ENCODE assay signal across 27 mouse cellular contexts in genomic region chr13:103472216-103472615, GRCm38 (mm10).
A peak's percentile ranks its signal among the peaks of the same experiment; 100 is the strongest.
DNase-seq lines count a peak whose midpoint lies in the region; ATAC-seq and TF ChIP-seq lines count a peak whose summit lies in the region.
"Had no signal": no experiment of that assay in that cellular context is flagged by ENCODE, and none has a peak within 500 bp of the region (broad histone marks: within the 10 kb centered on the region; RNA-seq: fewer than 3 reads in every experiment).

No protein-coding gene starts in this region.

- H3K27ac ChIP-seq in CH12.LX (ENCODE audit: insufficient read depth, low read depth), result no peak overlapping the region
- no peak overlapping the region for H3K27ac ChIP-seq in hindbrain, postnatal 0 days
- H3K27ac ChIP-seq: embryonic facial prominence, embryonic 10.5 days; embryonic facial prominence, embryonic 13.5 days; forebrain, embryonic 12.5 days; forebrain, embryonic 15.5 days; heart, adult 2 months; heart, embryonic 10.5 days; heart, embryonic 13.5 days; hindbrain, embryonic 12.5 days; hindbrain, embryonic 15.5 days; intestine, embryonic 15.5 days had no signal

- H3K27me3 ChIP-seq in CH12.LX (replicated peaks), result no peaks in the 10 kb centered on the region
- no peaks in the 10 kb centered on the region for H3K27me3 ChIP-seq in hindbrain, postnatal 0 days (ENCODE audit: insufficient read depth, low read length)
- H3K27me3 ChIP-seq: embryonic facial prominence, embryonic 13.5 days; forebrain, embryonic 12.5 days; forebrain, embryonic 15.5 days; heart, embryonic 13.5 days; hindbrain, embryonic 12.5 days; hindbrain, embryonic 15.5 days; intestine, embryonic 15.5 days had no signal

- TF ChIP-seq RAD21 in CH12.LX (IDR thresholded peaks at IDR 0.05; ENCODE audit: low read depth, low read length), result no peak

- no peak for TF ChIP-seq EP300 in CH12.LX (IDR thresholded peaks at IDR 0.05; ENCODE audit: low read length)

- 67% methylated on average over 6 of the region's 6 CpGs for WGBS in hindbrain, postnatal 0 days

- no peaks in the 10 kb centered on the region for H3K36me3 ChIP-seq in CH12.LX (replicated peaks in 1 of 2; ENCODE audit: control insufficient read depth in 1 of 2, insufficient read depth in 1 of 2, low read length in 1 of 2)
- H3K36me3 ChIP-seq in hindbrain, postnatal 0 days (ENCODE audit: insufficient read depth, low read length), result no peaks in the 10 kb centered on the region
- H3K36me3 ChIP-seq: embryonic facial prominence, embryonic 10.5 days; embryonic facial prominence, embryonic 13.5 days; forebrain, embryonic 12.5 days; forebrain, embryonic 15.5 days; heart, embryonic 10.5 days; heart, embryonic 13.5 days; hindbrain, embryonic 12.5 days; hindbrain, embryonic 15.5 days; intestine, embryonic 15.5 days had no signal

- no peak overlapping the region for H3K4me2 ChIP-seq in CH12.LX (ENCODE audit: insufficient read depth, low read depth, poor library complexity, severe bottlenecking)
- no peak overlapping the region for H3K4me2 ChIP-seq in hindbrain, postnatal 0 days (ENCODE audit: low read depth, low read length)
- H3K4me2 ChIP-seq: embryonic facial prominence, embryonic 13.5 days; forebrain, embryonic 12.5 days; forebrain, embryonic 15.5 days; heart, embryonic 13.5 days; hindbrain, embryonic 12.5 days; hindbrain, embryonic 15.5 days; intestine, embryonic 15.5 days had no signal

- TF ChIP-seq CTCF in CH12.LX (conservative IDR thresholded peaks at IDR 0.05 in 1 of 2, IDR thresholded peaks at IDR 0.05 in 1 of 2; ENCODE audit: low read depth in 2 of 2, low read length in 2 of 2), result no peak
- TF ChIP-seq CTCF in hindbrain, postnatal 0 days (IDR thresholded peaks at IDR 0.05; ENCODE audit: low read depth), result no peak

- in situ Hi-C loops in CH12.LX (cut with MboI; ENCODE audit: low pct_ligation_motif_present, low pct_unique_long_range_greater_than_20kb, low sequenced_read_pairs), result no loop called here

- no peak for TF ChIP-seq POLR2A in CH12.LX (IDR thresholded peaks at IDR 0.05; ENCODE audit: low read depth, low read length)

- ATAC-seq in hindbrain, postnatal 0 days, result no peak
- no peak for ATAC-seq in megakaryocyte progenitor cell, adult 5-6 weeks (replicated peaks; ENCODE audit: poor library complexity)
- ATAC-seq: activated CD4-positive, CD25-positive, alpha-beta regulatory T cell, adult 4 months; CD4-positive, CD25-positive, alpha-beta regulatory T cell, adult 4 months; forebrain, embryonic 15.5 days; intestine, embryonic 15.5 days had no signal

- no peak overlapping the region for H3K4me3 ChIP-seq in CH12.LX (replicated peaks in 1 of 3; ENCODE audit: low read depth in 2 of 3, low read length in 2 of 3, poor library complexity in 1 of 3)
- no peak overlapping the region for H3K4me3 ChIP-seq in hindbrain, postnatal 0 days (ENCODE audit: low read length)
- H3K4me3 ChIP-seq: embryonic facial prominence, embryonic 10.5 days; embryonic facial prominence, embryonic 13.5 days; erythroblast, embryonic 14.5 days; forebrain, embryonic 12.5 days; forebrain, embryonic 15.5 days; heart, adult 2 months; heart, embryonic 10.5 days; heart, embryonic 13.5 days; hindbrain, embryonic 12.5 days; hindbrain, embryonic 15.5 days; intestine, embryonic 15.5 days had no signal

- H3K9ac ChIP-seq in CH12.LX (ENCODE audit: insufficient read depth, low read depth), result no peak overlapping the region
- H3K9ac ChIP-seq in hindbrain, postnatal 0 days (replicated peaks; ENCODE audit: low read length), result no peak overlapping the region
- H3K9ac ChIP-seq: embryonic facial prominence, embryonic 13.5 days; forebrain, embryonic 12.5 days; forebrain, embryonic 15.5 days; heart, embryonic 13.5 days; hindbrain, embryonic 12.5 days; hindbrain, embryonic 15.5 days; intestine, embryonic 15.5 days had no signal

- H3K79me2 ChIP-seq in CH12.LX (replicated peaks; ENCODE audit: control insufficient read depth, extremely low read depth, insufficient read depth, poor library complexity, severe bottlenecking), result no peaks in the 10 kb centered on the region

- peaks cover 0 to 25% of the 10 kb centered on the region in 2 experiments; a peak in 2 of 4 replicates for H3K4me1 ChIP-seq in CH12.LX (ENCODE audit: control insufficient read depth in 1 of 2, insufficient read depth in 2 of 2)
- H3K4me1 ChIP-seq in hindbrain, postnatal 0 days (ENCODE audit: insufficient read depth, low read length), result no peaks in the 10 kb centered on the region
- H3K4me1 ChIP-seq: forebrain, embryonic 12.5 days; forebrain, embryonic 15.5 days; heart, embryonic 10.5 days; heart, embryonic 13.5 days; hindbrain, embryonic 12.5 days; hindbrain, embryonic 15.5 days; intestine, embryonic 15.5 days had no signal

- dilution Hi-C loops in CH12.LX (cut with MboI; ENCODE audit: extremely low pct_ligation_motif_present, extremely low pct_unique_long_range_greater_than_20kb, low sequenced_read_pairs), result no loop called here

- no peaks in the 10 kb centered on the region for H3K9me3 ChIP-seq in CH12.LX (replicated peaks; ENCODE audit: low read length)
- H3K9me3 ChIP-seq in hindbrain, postnatal 0 days (ENCODE audit: low read length), result no peaks in the 10 kb centered on the region
- H3K9me3 ChIP-seq: embryonic facial prominence, embryonic 10.5 days; embryonic facial prominence, embryonic 13.5 days; forebrain, embryonic 12.5 days; forebrain, embryonic 15.5 days; heart, embryonic 10.5 days; heart, embryonic 13.5 days; hindbrain, embryonic 12.5 days; hindbrain, embryonic 15.5 days; intestine, embryonic 15.5 days had no signal

- DNase-seq in adrenal gland, adult 8-10 months, result peak; percentile 42
- no peak for DNase-seq in adrenal gland, postnatal 14 days
- DNase-seq in CH12.LX (ENCODE audit: extremely low read depth), result peak; percentile 11
- DNase-seq in adrenal gland, postnatal 10 days, result peak; percentile 12
- no peak for DNase-seq in hindbrain, postnatal 0 days (ENCODE audit: low spot score)
- DNase-seq: cerebellum, adult 11-12 months; cerebellum, adult 8-10 months; cerebellum, postnatal 10 days; cerebellum, postnatal 36 days; embryo, embryonic 11 days; gastrocnemius, postnatal 25 days; heart, adult 2 months; heart, postnatal 14 days; kidney, adult 11 months had no signal

TF ChIP-seq in CH12.LX, 34 proteins besides CTCF, POLR2A, EP300 and RAD21:
- no peak for TF ChIP-seq MXI1 (IDR thresholded peaks at IDR 0.05; ENCODE audit: low read depth, low read length)
- TF ChIP-seq MAFK (IDR thresholded peaks at IDR 0.05; ENCODE audit: insufficient replicate concordance, low read length), result no peak
- TF ChIP-seq JUN (IDR thresholded peaks at IDR 0.05; ENCODE audit: insufficient read depth, low read depth, low read length), result no peak
- TF ChIP-seq NRF1 (IDR thresholded peaks at IDR 0.05; ENCODE audit: low read depth, low read length), result no peak
- no peak for TF ChIP-seq USF2 (conservative IDR thresholded peaks at IDR 0.05; ENCODE audit: low read depth, low read length)
- no peak for TF ChIP-seq ZKSCAN1 (IDR thresholded peaks at IDR 0.05; ENCODE audit: borderline replicate concordance, low read depth, low read length)
- TF ChIP-seq MAZ (IDR thresholded peaks at IDR 0.05; ENCODE audit: low read depth, low read length), result no peak

Comparison
In these comparisons a context has a peak if more than half of its experiments do, and no peak if none do; other contexts are left out.
1. DNase-seq: peak in adrenal gland, adult 8-10 months (single experiment), CH12.LX (single experiment) and adrenal gland, postnatal 10 days (single experiment); none in adrenal gland, postnatal 14 days (single experiment) and hindbrain, postnatal 0 days (single experiment).